Mouse (Mus musculus) erythroblast, embryonic 14.5 days (primary cell): ENCODE measurements around the gene Mga.

Experiments used
- GATA1 ChIP-seq: IDR thresholded peaks from 2 replicates; pipeline ENCODE4 v1.6.1; 2012; ENCODE audit warnings: low read length, inconsistent platforms, mixed read lengths
- TAL1 ChIP-seq: IDR thresholded peaks from 3 replicates; pipeline ENCODE4 v1.6.1; 2012; ENCODE audit warnings: low read length, inconsistent platforms, mixed read lengths

GRCm38 (mm10) chr2:119864484-119864883 is 32.5 kb upstream of the Mga start:
- TF ChIP-seq GATA1: no peak
- TF ChIP-seq TAL1: no peak
